Mouse (Mus musculus) liver, embryonic 15.5 days (tissue): ENCODE data around the gene Gtse1. TPM values are rescaled to one million over a fixed set of nuclear protein-coding genes. Genes with fewer than 3 reads are reported as not detected.

ENCODE experiments used
- ATAC-seq: fragments of 200-750 bp; cut with Nextera tagmentation; 2 replicates; pipeline ENCODE4 v1.8.0; 2017; ENCODE audit warnings: moderate number of reproducible peaks, mild to moderate bottlenecking, moderate library complexity; ENCODE audit not compliant: insufficient read depth
- H3K27ac ChIP-seq: fragments of 300-500 bp; sonication (generic); replicated peaks from 2 replicates; pipeline ENCODE4 v1.5.1; 2015; ENCODE audit warnings: mild to moderate bottlenecking, inconsistent platforms
- H3K27me3 ChIP-seq: fragments of 300-500 bp; sonication (generic); 2 replicates; pipeline ENCODE4 v1.6.1; 2015; ENCODE audit warnings: mild to moderate bottlenecking, inconsistent platforms
- H3K36me3 ChIP-seq: fragments of 300-500 bp; sonication (generic); replicated peaks from 2 replicates; pipeline ENCODE4 v1.6.1; 2015; ENCODE audit warnings: moderate library complexity, mild to moderate bottlenecking, inconsistent platforms
- H3K4me1 ChIP-seq: fragments of 300-500 bp; sonication (generic); replicated peaks from 2 replicates; pipeline ENCODE4 v1.6.1; 2015; ENCODE audit warnings: inconsistent platforms
- H3K4me2 ChIP-seq: fragments of 300-500 bp; sonication (generic); 2 replicates; pipeline ENCODE4 v1.6.1; 2015; ENCODE audit warnings: moderate library complexity, mild to moderate bottlenecking, inconsistent platforms
- H3K4me3 ChIP-seq: fragments of 300-500 bp; sonication (generic); replicated peaks from 2 replicates; pipeline ENCODE4 v1.5.1; 2015; ENCODE audit warnings: mild to moderate bottlenecking, inconsistent platforms
- H3K9ac ChIP-seq: fragments of 300-500 bp; sonication (generic); 2 replicates; pipeline ENCODE4 v1.6.1; 2015; ENCODE audit warnings: moderate library complexity, mild to moderate bottlenecking, inconsistent platforms
- H3K9me3 ChIP-seq: fragments of 300-500 bp; sonication (generic); replicated peaks from 2 replicates; pipeline ENCODE4 v1.6.1; 2016; ENCODE audit warnings: inconsistent platforms
- WGBS: fragments of 180-500 bp; shearing (Covaris S2); methylation state at CpG from one replicate; pipeline ENCODE4 v1.1.7; 2015; ENCODE audit warnings: mixed read lengths; ENCODE audit not compliant: insufficient replicate concordance; 5-methylcytosine and 5-hydroxymethylcytosine counted together
- polyA plus RNA-seq: library from polyadenylated mRNA; unstranded; fragments of >200 nt; fragmentation: Nextera tagmentation; extraction: Ambion mirVana; gene quantifications from 2 replicates; pipeline ENCODE4 v1.2.1, GENCODE M21; 2015

Gene Gtse1
- polyA plus RNA-seq, 1 experiment from 2014 or later, result 24.2 TPM

DNA sequence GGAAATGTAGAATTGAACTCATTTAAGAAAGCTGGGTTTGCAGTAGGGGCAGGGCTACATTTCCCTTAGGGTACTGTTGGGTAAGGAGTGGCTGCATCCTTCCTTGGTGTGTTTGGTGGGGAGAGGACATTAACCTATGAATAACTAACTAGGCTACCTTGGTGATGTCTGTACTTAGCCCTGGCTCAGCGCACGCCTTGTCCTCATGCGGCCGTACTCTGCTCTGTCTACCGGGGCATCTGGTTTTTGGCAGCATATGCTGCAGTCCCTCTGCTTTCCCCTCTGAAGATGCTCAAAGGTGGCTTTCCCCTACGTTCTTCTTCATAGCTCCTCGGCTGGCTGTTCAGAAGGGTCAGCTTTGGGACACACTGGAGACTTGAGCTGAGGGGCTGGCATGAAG is 17.8 kb downstream of the Gtse1 start:
- Histone ChIP-seq H3K9ac (no peak overlapping the region), H3K4me3 (no peak overlapping the region), H3K27ac (no peak overlapping the region), H3K36me3 (peaks cover 50% of the 10 kb centered on the region), H3K9me3 (no peaks in the 10 kb centered on the region), H3K4me1 (peaks cover 22% of the 10 kb centered on the region), H3K27me3 (no peaks in the 10 kb centered on the region), H3K4me2 (no peak overlapping the region)
- no peak for ATAC-seq
- 90% methylated on average over 7 of the region's 7 CpGs for WGBS

- H3K36me3 ChIP-seq, result peaks cover 47% of the 10 kb centered on the region
- no peaks in the 10 kb centered on the region for H3K9me3 ChIP-seq
- H3K4me1 ChIP-seq, result peaks cover 22% of the 10 kb centered on the region
- WGBS, result 1% methylated on average over 50 of the region's 50 CpGs
- peak; percentile 94 for ATAC-seq
- peak within 1 kb of the TSS; percentile 81 for H3K27ac ChIP-seq
- peak within 1 kb of the TSS; percentile 75 for H3K4me3 ChIP-seq
- H3K9ac ChIP-seq, result peak within 1 kb of the TSS; percentile 74
- H3K27me3 ChIP-seq, result no peaks in the 10 kb centered on the region
- H3K4me2 ChIP-seq, result peak within 1 kb of the TSS; percentile 78
Measured at GRCm38 (mm10) chr15:85878848-85879497, 19.4 kb downstream of the Gtse1 start, which contains the start of gene Trmu. Gene Trmu, plus strand, starts transcription at chr15:85879312.

GRCm38 (mm10) chr15:85879498-85879895 is 20.0 kb downstream of the Gtse1 start:
- Histone ChIP-seq H3K27ac (peak overlapping the region; percentile 81), H3K36me3 (peaks cover 44% of the 10 kb centered on the region), H3K4me2 (peak overlapping the region; percentile 78), H3K4me3 (peak overlapping the region; percentile 75), H3K4me1 (peaks cover 22% of the 10 kb centered on the region), H3K9ac (peak overlapping the region; percentile 74), H3K9me3 (no peaks in the 10 kb centered on the region), H3K27me3 (no peaks in the 10 kb centered on the region)
- peak; percentile 40 for ATAC-seq
- under 1% methylated on average over 18 of the region's 18 CpGs for WGBS

DNA sequence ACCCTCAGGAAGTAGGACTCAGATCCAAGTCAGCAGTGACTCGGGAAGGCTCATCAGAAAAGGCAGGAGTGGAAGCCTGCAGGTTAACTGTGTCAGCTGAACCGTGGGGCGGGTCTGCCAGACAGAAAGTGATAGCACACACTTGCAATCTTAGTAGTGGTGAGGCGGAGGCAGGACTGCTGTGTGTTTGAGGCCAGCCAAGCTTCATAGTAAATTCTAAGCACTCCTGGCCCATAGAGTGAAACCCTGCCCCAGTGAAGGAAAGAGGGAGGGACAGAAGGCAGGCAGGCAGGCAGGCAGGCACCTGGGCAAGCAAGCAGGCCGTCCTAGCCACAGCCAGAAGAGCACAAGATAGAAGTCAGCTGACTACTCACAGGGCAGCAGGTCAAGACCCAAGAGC is 26.1 kb downstream of the Gtse1 start:
- no peak for ATAC-seq
- WGBS, result 66% methylated on average over 5 of the region's 5 CpGs
- Histone ChIP-seq H3K4me3 (no peak overlapping the region), H3K9ac (no peak overlapping the region), H3K4me2 (no peak overlapping the region), H3K27ac (no peak overlapping the region), H3K36me3 (peaks cover 59% of the 10 kb centered on the region), H3K27me3 (no peaks in the 10 kb centered on the region), H3K9me3 (no peaks in the 10 kb centered on the region), H3K4me1 (peaks cover 4% of the 10 kb centered on the region)

GRCm38 (mm10) chr15:85889235-85889634 is 29.7 kb downstream of the Gtse1 start:
- no peak overlapping the region for H3K4me2 ChIP-seq
- H3K4me1 ChIP-seq, result no peaks in the 10 kb centered on the region
- WGBS, result 28% methylated on average over 4 of the region's 4 CpGs
- no peak overlapping the region for H3K9ac ChIP-seq
- H3K27ac ChIP-seq, result no peak overlapping the region
- no peak overlapping the region for H3K4me3 ChIP-seq
- H3K9me3 ChIP-seq, result no peaks in the 10 kb centered on the region
- H3K27me3 ChIP-seq, result no peaks in the 10 kb centered on the region
- ATAC-seq, result no peak
- peaks cover 78% of the 10 kb centered on the region for H3K36me3 ChIP-seq

GRCm38 (mm10) chr15:85891971-85892370 is 32.4 kb downstream of the Gtse1 start:
- peaks cover 77% of the 10 kb centered on the region for H3K36me3 ChIP-seq
- WGBS, result 81% methylated on average over 10 of the region's 10 CpGs

GRCm38 (mm10) chr15:85892498-85893118 is 33.1 kb downstream of the Gtse1 start:
- H3K4me1 ChIP-seq, result no peaks in the 10 kb centered on the region
- H3K4me3 ChIP-seq, result no peak overlapping the region
- 76% methylated on average over 13 of the region's 13 CpGs for WGBS
- no peak overlapping the region for H3K4me2 ChIP-seq
- ATAC-seq, result no peak
- no peaks in the 10 kb centered on the region for H3K27me3 ChIP-seq
- H3K27ac ChIP-seq, result no peak overlapping the region
- H3K9ac ChIP-seq, result no peak overlapping the region
- H3K36me3 ChIP-seq, result peaks cover 81% of the 10 kb centered on the region
- no peaks in the 10 kb centered on the region for H3K9me3 ChIP-seq

More at GRCm38 (mm10) chr15:85891971-85892370, 32.4 kb downstream of the Gtse1 start:
- no peaks in the 10 kb centered on the region for H3K9me3 ChIP-seq
- H3K9ac ChIP-seq, result no peak overlapping the region
- no peaks in the 10 kb centered on the region for H3K4me1 ChIP-seq
- H3K27me3 ChIP-seq, result no peaks in the 10 kb centered on the region
- H3K4me3 ChIP-seq, result no peak overlapping the region
- no peak overlapping the region for H3K4me2 ChIP-seq
- ATAC-seq, result no peak
- H3K27ac ChIP-seq, result no peak overlapping the region

GRCm38 (mm10) chr15:85893871-85894270 is 34.3 kb downstream of the Gtse1 start:
- ATAC-seq, result no peak
- 74% methylated on average over 7 of the region's 7 CpGs for WGBS
- Histone ChIP-seq H3K9me3 (no peaks in the 10 kb centered on the region), H3K9ac (no peak overlapping the region), H3K36me3 (peaks cover 85% of the 10 kb centered on the region), H3K27me3 (no peaks in the 10 kb centered on the region), H3K27ac (no peak overlapping the region), H3K4me2 (no peak overlapping the region), H3K4me3 (no peak overlapping the region), H3K4me1 (no peaks in the 10 kb centered on the region)

DNA sequence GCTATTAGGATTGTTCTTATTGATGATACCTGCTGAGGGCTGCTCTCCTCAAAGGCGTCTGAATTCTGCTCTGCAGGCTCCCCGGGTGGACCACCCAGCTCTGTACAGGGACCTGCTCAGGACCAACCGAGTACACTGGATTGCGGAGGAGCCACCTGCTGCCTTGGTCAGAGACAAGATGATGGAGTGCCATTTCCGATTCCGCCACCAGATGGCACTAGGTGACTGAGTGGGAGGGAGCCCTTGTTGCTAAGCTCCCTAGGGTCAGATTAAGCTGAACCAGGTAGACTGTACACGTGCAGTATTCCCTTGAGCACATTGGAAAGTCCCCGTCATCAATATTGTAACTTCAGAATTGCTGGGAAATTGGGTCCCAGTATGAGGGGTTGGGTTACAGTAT is 36.7 kb downstream of the Gtse1 start:
- Histone ChIP-seq H3K9ac (no peak overlapping the region), H3K9me3 (no peaks in the 10 kb centered on the region), H3K27ac (no peak overlapping the region), H3K4me1 (no peaks in the 10 kb centered on the region), H3K36me3 (peaks cover 67% of the 10 kb centered on the region), H3K27me3 (no peaks in the 10 kb centered on the region), H3K4me3 (no peak overlapping the region), H3K4me2 (no peak overlapping the region)
- WGBS, result 23% methylated on average over 8 of the region's 8 CpGs
- 0 out of 2 replicates have a peak, but pooled peaks have one; percentile 16 for ATAC-seq

GRCm38 (mm10) chr15:85897113-85897512 is 37.6 kb downstream of the Gtse1 start:
- Histone ChIP-seq H3K36me3 (peaks cover 59% of the 10 kb centered on the region), H3K9ac (no peak overlapping the region), H3K9me3 (no peaks in the 10 kb centered on the region), H3K4me2 (no peak overlapping the region), H3K27ac (no peak overlapping the region), H3K4me1 (no peaks in the 10 kb centered on the region), H3K27me3 (no peaks in the 10 kb centered on the region), H3K4me3 (no peak overlapping the region)
- WGBS, result 77% methylated on average over 10 of the region's 10 CpGs
- no peak for ATAC-seq

DNA sequence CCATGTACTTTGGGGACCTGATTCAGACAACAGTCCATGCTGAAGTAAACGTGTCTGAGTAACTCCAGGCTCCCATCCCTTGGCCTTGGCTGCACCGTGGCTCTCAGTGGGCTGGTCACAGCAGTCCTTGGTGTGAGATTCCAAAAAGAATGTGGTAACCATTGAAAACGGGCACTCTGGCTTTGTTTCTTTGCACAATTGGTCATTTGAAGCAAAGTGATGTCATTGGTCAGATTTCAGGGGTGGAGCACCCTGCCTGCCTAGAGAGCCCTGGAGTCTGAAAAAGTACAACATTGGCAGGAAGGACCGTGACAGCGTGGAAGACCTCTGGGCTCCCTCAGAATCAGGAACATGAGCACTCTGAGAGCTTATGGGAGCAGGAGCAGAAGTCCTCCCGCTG is 39.9 kb downstream of the Gtse1 start:
- 66% methylated on average over 6 of the region's 6 CpGs for WGBS
- Histone ChIP-seq H3K4me3 (no peak overlapping the region), H3K9me3 (no peaks in the 10 kb centered on the region), H3K27me3 (no peaks in the 10 kb centered on the region), H3K27ac (no peak overlapping the region), H3K4me1 (no peaks in the 10 kb centered on the region), H3K9ac (no peak overlapping the region), H3K36me3 (peaks cover 37% of the 10 kb centered on the region), H3K4me2 (no peak overlapping the region)
- ATAC-seq, result no peak
